Mouse (Mus musculus) hindbrain, postnatal 0 days (tissue): ENCODE measurements around the gene Zfand2b. TPM values are rescaled to one million over a fixed set of nuclear protein-coding genes. Genes with fewer than 3 reads are reported as not detected.

Source experiments
- ATAC-seq: fragments of 200-750 bp; cut with Nextera tagmentation; 2 replicates; pipeline ENCODE4 v1.8.0; 2017; ENCODE audit warnings: mild to moderate bottlenecking, moderate TSS enrichment, moderate library complexity
- DNase-seq: peaks from one replicate; pipeline ENCODE4 v3.0.0-alpha.2; 2015; ENCODE audit warnings: low spot score
- H3K27ac ChIP-seq: fragments of 300-500 bp; sonication (generic); 2 replicates; pipeline ENCODE4 v1.5.1; 2014; ENCODE audit warnings: mild to moderate bottlenecking
- H3K27me3 ChIP-seq: fragments of 300-500 bp; sonication (generic); 2 replicates; pipeline ENCODE4 v1.6.1; 2014; ENCODE audit warnings: low read length, mixed read lengths; ENCODE audit not compliant: insufficient read depth
- H3K36me3 ChIP-seq: fragments of 300-500 bp; sonication (generic); 2 replicates; pipeline ENCODE4 v1.6.1; 2014; ENCODE audit warnings: low read length, mixed read lengths; ENCODE audit not compliant: insufficient read depth
- H3K4me1 ChIP-seq: fragments of 300-500 bp; sonication (generic); 2 replicates; pipeline ENCODE4 v1.6.1; 2014; ENCODE audit warnings: antibody characterized with exemption, low read length, mixed read lengths; ENCODE audit not compliant: insufficient read depth
- H3K4me2 ChIP-seq: fragments of 300-500 bp; sonication (generic); 2 replicates; pipeline ENCODE4 v1.6.1; 2014; ENCODE audit warnings: low read depth, mild to moderate bottlenecking, low read length, moderate library complexity, mixed read lengths
- H3K4me3 ChIP-seq: fragments of 300-500 bp; sonication (generic); 2 replicates; pipeline ENCODE4 v1.5.1; 2014; ENCODE audit warnings: low read length
- H3K9ac ChIP-seq: fragments of 300-500 bp; sonication (generic); replicated peaks from 2 replicates; pipeline ENCODE4 v1.6.1; 2014; ENCODE audit warnings: mild to moderate bottlenecking, low read length, moderate library complexity, mixed read lengths
- H3K9me3 ChIP-seq: fragments of 300-500 bp; sonication (generic); 2 replicates; pipeline ENCODE4 v1.6.1; 2016; ENCODE audit warnings: low read length, mixed read lengths
- CTCF ChIP-seq: IDR thresholded peaks from 2 replicates; pipeline ENCODE4 v1.5.1; 2016; ENCODE audit warnings: antibody characterized with exemption, control low read depth, low read depth
- WGBS: fragments of 180-500 bp; shearing (Covaris S2); extraction: QIAGEN DNeasy Blood & Tissue Kit; methylation state at CpG from one replicate; pipeline ENCODE4 v1.1.7; 2014; 5-methylcytosine and 5-hydroxymethylcytosine counted together
- polyA plus RNA-seq: library from polyadenylated mRNA; unstranded; fragments of >200 nt; fragmentation: Nextera tagmentation; extraction: Ambion mirVana; gene quantifications from 2 replicates; pipeline ENCODE4 v1.2.1, GENCODE M21; 2015
- total RNA-seq: library from RNA; depleted of rRNA; stranded (reverse); fragments of >200 nt; gene quantifications from 2 replicates; pipeline ENCODE4 v1.2.3, GENCODE M21; 2014

Gene Zfand2b
- total and polyA plus RNA-seq, 2 experiments from 2014 or later, result 45.0 to 49.5 TPM

GRCm38 (mm10) chr1:75159540-75160255 lies 8.7 kb upstream of the Zfand2b start:
- H3K27ac ChIP-seq, result no peak overlapping the region
- ATAC-seq (no peak), DNase-seq (no peak)
- 73% methylated on average over 5 of the region's 5 CpGs for WGBS
- no peaks in the 10 kb centered on the region for H3K27me3 ChIP-seq
- H3K4me1 ChIP-seq, result no peaks in the 10 kb centered on the region
- H3K36me3 ChIP-seq, result no peaks in the 10 kb centered on the region
- no peaks in the 10 kb centered on the region for H3K9me3 ChIP-seq
- no peak overlapping the region for H3K4me3 ChIP-seq
- TF ChIP-seq CTCF, result no peak
- no peak overlapping the region for H3K9ac ChIP-seq
- no peak overlapping the region for H3K4me2 ChIP-seq

- 79% methylated on average over 4 of the region's 4 CpGs for WGBS
- H3K4me3 ChIP-seq, result no peak overlapping the region
- no peaks in the 10 kb centered on the region for H3K27me3 ChIP-seq
- no peak for TF ChIP-seq CTCF
- no peak overlapping the region for H3K9ac ChIP-seq
- ATAC-seq (no peak), DNase-seq (no peak)
- no peak overlapping the region for H3K4me2 ChIP-seq
- H3K9me3 ChIP-seq, result no peaks in the 10 kb centered on the region
- H3K4me1 ChIP-seq, result no peaks in the 10 kb centered on the region
- no peaks in the 10 kb centered on the region for H3K36me3 ChIP-seq
- H3K27ac ChIP-seq, result no peak overlapping the region
Measured at GRCm38 (mm10) chr1:75160256-75160617, 8.2 kb upstream of the Zfand2b start.

- Histone ChIP-seq H3K4me3 (peak overlapping the region; percentile 75), H3K9ac (peak overlapping the region; percentile 63; the same call in 1 of the 2 replicates), H3K36me3 (peaks cover 31% of the 10 kb centered on the region), H3K4me1 (no peaks in the 10 kb centered on the region), H3K27me3 (no peaks in the 10 kb centered on the region), H3K27ac (peak overlapping the region; percentile 82), H3K9me3 (no peaks in the 10 kb centered on the region), H3K4me2 (peak overlapping the region; percentile 72)
- 11% methylated on average over 7 of the region's 7 CpGs for WGBS
- TF ChIP-seq CTCF, result no peak
- DNase-seq, result peak; percentile 42
- ATAC-seq, result peak; percentile 70
Measured at GRCm38 (mm10) chr1:75168093-75168471, 364 bp upstream of the Zfand2b start.

- Histone ChIP-seq H3K27me3 (no peaks in the 10 kb centered on the region), H3K9me3 (no peaks in the 10 kb centered on the region), H3K27ac (peak overlapping the region; percentile 69), H3K9ac (peak overlapping the region; percentile 53), H3K4me1 (peaks cover 10% of the 10 kb centered on the region), H3K36me3 (peaks cover 35% of the 10 kb centered on the region), H3K4me2 (peak overlapping the region; percentile 93), H3K4me3 (peak overlapping the region; percentile 50)
- 4% methylated on average over 23 of the region's 23 CpGs for WGBS
- ATAC-seq (peak; percentile 69), DNase-seq (peak; percentile 80)
- no peak for TF ChIP-seq CTCF
Measured at GRCm38 (mm10) chr1:75179334-75180104, 11.1 kb downstream of the Zfand2b start.

DNA sequence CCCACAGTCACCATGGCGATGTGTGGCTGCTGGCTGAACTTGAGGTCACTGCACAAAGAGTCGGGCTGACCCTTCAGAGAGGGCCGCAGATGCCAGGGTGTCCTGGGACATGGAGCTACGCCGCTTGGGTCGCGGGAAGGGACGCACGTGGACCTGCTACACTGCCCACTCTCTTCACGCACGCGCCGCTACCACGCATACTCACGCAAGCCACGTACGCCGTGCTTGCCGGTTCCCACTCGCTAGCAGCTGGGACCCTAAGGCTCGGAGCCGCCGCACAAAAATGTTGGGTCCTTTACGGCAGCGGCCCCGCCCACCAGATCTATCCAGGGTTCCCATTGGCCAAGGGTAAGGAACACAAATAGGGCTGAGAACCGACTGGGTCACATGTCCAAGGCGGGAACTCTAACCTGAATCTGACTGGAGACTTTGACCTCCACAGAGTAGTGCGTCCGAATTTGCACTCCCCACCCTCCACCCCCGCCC lies 11.7 kb downstream of the Zfand2b start, which contains the start of gene Abcb6:
TSS of gene Abcb6 (minus strand) at position 288 of the 486 bp plus-strand sequence.
- peak within 1 kb of the TSS; percentile 93 for H3K4me2 ChIP-seq
- peaks cover 10% of the 10 kb centered on the region for H3K4me1 ChIP-seq
- no peaks in the 10 kb centered on the region for H3K27me3 ChIP-seq
- DNase-seq, result peak; percentile 96
- no peak for TF ChIP-seq CTCF
- H3K27ac ChIP-seq, result peak within 1 kb of the TSS; percentile 69
- ATAC-seq, result peak; percentile 93
- H3K36me3 ChIP-seq, result peaks cover 40% of the 10 kb centered on the region
- no peaks in the 10 kb centered on the region for H3K9me3 ChIP-seq
- WGBS, result under 1% methylated on average over 31 of the region's 31 CpGs
- H3K4me3 ChIP-seq, result peak within 1 kb of the TSS; percentile 50
- peak within 1 kb of the TSS; percentile 53 for H3K9ac ChIP-seq

- no peak for TF ChIP-seq CTCF
- Histone ChIP-seq H3K9ac (no peak overlapping the region), H3K4me3 (peak overlapping the region; percentile 50), H3K27me3 (no peaks in the 10 kb centered on the region), H3K36me3 (peaks cover 40% of the 10 kb centered on the region), H3K4me2 (peak overlapping the region; percentile 93), H3K9me3 (no peaks in the 10 kb centered on the region), H3K4me1 (peaks cover 10% of the 10 kb centered on the region), H3K27ac (no peak overlapping the region)
- 40% methylated on average over 6 of the region's 7 CpGs for WGBS
- no peak for ATAC-seq
- no peak for DNase-seq
Measured at GRCm38 (mm10) chr1:75180741-75181140, 12.3 kb downstream of the Zfand2b start.
